Mouse (Mus musculus) megakaryocyte-erythroid progenitor cell, adult 5-6 weeks (primary cell): ENCODE results near the gene Kbtbd2. TPM values are rescaled to one million over a fixed set of nuclear protein-coding genes. Genes with fewer than 3 reads are reported as not detected.

Source experiments
- ATAC-seq: replicated peaks from 2 replicates; pipeline ENCODE4 v1.8.0; 2016; ENCODE audit warnings: mild to moderate bottlenecking, inconsistent platforms; ENCODE audit not compliant: severe bottlenecking, poor library complexity, low FRiP score, low TSS enrichment
- total RNA-seq, 2 experiments: library from RNA; stranded (forward) in 1 of 2; stranded (reverse) in 1 of 2; fragments of 200-1000, 215-1000 nt in 1 of 2; fragments of >200 nt in 1 of 2; fragmentation: Nextera tagmentation in 1 of 2; gene quantifications; 2 replicates each; pipeline ENCODE4 v1.2.3; 2014 to 2017

The Kbtbd2 gene
- total RNA-seq, 2 experiments from 2014 or later, result 23.3 to 81.0 TPM

DNA sequence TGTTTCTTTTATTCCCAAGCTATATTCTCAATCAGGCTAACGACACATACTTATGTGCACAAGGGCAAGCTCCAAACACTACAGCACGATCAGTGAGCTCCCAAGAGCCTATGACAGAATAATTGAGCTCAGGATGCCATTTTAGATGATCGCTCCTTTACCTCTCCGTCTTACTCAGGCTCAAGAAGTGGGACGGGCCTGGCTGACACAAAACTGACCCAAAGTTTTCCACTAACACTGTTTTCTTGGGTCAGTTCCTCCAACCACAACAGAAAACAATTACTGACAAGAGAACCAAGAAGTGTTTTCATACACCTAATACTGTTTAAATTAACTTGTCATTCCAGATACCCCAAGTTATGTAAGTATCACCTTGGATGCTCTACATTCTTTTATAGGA, 2.8 kb downstream of the Kbtbd2 start:
- no peak for ATAC-seq

DNA sequence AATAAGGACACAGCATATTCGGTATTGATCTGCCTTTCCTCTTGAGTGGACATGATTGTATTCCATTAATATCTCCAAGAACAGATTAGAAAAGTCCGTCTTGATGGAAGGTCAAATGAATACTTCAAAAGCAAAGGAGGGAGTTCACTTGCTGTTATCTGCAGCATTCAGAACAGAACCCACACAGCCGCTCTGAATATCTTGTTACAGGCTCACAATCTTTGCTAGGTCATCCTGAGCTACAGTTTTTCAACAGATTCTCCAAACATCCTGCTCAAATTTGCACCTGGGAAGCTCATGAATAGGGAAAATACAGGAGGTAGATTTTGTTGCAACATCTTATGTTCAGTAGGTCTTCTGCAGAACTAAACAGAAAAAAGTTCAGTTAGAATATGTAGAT, 8.3 kb downstream of the Kbtbd2 start:
- ATAC-seq, result peak; percentile 79

DNA sequence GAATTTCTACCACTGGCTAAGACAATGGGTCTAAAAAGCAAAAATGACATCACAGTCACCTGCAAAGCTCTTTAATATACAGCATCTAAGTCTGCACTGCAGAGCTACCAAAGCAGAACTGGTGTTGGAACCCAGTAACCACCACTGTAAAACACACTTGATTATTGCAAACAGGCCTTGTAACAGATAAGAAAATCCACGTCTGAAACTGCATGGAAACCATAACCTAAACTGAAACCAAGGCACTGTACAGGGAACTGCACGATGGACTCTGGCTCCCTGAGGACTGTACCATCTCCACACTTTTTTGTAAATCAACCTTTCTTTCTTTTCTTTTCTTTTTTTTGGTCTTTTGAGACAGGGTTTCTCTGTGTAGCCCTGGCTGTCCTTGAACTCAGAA, 9.9 kb downstream of the Kbtbd2 start:
- ATAC-seq, result peak; percentile 51

DNA sequence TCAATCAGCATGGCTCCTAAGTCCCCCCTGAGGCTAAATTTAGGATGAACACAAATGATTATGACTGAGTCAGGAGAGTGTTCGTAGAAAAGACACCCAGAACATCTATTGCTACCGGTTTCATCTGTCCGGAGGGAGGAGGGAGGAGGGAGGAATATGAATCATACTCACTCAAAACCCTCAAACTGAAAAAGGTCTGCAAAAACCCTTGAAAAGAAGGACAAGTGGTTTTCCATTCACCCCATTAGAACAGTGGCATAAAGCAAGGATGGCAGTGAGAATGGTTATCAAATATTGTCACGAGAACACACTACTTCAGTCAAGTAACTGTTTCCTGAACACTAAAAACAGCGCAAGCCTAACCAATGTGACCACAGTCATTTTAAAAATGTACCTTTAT, 12.5 kb downstream of the Kbtbd2 start:
- no peak for ATAC-seq

DNA sequence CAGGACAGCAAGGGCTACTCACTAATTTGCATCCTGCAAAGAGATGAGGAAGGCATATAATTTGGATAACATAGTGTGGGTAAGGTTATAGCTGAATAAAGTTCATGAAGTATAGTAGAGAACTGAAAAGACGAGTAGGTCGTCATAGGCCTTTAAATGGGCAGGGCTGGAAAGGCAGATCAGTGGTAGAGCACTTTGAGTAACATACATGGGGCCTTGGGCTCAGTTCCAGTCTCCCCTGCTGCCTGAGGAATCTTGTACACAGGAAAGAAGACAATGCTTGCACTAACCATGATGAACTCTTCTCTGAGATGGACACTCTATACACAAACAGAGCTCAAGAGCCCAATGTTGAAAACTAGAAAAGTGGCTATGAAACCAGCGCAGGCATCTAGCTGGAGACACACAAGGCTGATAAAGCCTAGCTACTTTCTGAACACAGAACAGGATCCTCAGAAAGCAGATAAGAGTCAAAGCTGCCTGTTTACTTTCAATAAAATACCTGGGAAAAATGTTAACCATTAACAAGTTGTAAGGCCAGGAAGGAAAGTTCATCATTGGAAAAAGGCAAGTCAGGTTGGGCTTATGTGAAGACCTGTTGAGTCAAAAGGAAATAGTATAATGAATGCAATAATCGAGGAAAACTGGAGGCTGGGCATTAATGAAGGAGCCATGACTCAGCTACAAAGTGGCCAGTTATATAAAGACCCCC, 13.9 kb downstream of the Kbtbd2 start:
- ATAC-seq, result 0 out of 2 replicates have a peak, but pooled peaks have one; percentile 25

DNA sequence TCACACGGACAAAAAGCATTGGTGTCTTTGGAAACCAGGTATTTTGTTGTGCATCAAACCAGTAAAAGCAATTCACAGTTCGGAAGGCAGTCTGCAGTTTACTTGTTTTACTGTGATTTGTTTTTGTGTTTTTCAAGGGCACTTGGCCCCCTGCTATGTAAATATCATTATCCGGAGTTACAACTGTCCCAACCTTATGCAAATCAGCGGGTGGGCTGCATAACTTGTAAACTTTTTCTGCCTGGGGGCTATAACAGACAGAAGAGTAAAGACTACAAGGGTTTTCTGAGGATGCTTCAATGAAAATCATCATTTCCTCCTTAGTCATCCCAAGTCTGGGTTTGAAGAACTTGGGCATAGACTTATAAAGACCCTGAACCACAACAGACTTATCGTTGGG, 18.0 kb downstream of the Kbtbd2 start:
- ATAC-seq, result no peak

DNA sequence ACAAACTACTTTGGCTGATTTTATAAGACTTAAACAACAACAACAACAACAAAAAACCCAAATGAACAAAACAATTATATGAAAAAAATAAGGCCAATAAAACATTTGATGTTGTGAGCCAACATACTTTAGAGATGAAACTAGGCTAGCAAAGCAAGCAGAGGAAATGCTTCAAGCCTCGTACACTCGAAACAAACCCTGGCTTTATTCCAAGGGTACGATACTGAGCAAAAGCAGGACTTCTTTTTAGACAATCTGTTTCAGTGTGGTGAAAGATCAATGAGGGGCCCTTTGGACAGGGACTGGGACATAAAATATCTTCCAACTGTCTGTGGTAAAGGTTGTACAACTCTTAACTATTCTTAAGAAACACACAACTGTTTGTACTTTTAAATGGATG, 21.8 kb downstream of the Kbtbd2 start:
- no peak for ATAC-seq

GRCm38 (mm10) chr6:56765696-56766095, 31.9 kb downstream of the Kbtbd2 start:
- no peak for ATAC-seq

- no peak for ATAC-seq
Measured at GRCm38 (mm10) chr6:56765265-56765664, 32.3 kb downstream of the Kbtbd2 start.

- ATAC-seq, result no peak
Measured at GRCm38 (mm10) chr6:56759324-56759723, 38.3 kb downstream of the Kbtbd2 start.

DNA sequence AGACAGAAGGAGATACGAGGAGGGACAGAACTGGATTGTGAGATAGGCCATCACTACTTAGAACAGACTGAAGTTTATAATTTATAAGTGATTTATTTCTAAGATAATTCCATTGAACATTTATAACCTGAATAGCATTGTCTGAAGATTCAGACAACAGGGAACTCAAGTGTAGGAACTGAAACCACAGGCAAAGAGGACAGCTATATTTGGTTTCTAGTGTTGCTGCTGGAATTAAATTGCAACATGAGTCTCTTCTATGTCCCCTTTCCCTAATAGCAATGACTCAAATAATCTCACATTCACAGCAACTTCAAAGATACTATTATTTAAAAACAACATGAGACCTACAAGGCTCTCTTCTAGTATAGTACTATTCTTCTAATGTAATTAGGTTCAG, 41.5 kb downstream of the Kbtbd2 start:
- ATAC-seq, result no peak

- no peak for ATAC-seq
Measured at GRCm38 (mm10) chr6:56753719-56754118, 43.9 kb downstream of the Kbtbd2 start.

GRCm38 (mm10) chr6:56745950-56746543, 51.6 kb downstream of the Kbtbd2 start:
- ATAC-seq, result peak; percentile 71

DNA sequence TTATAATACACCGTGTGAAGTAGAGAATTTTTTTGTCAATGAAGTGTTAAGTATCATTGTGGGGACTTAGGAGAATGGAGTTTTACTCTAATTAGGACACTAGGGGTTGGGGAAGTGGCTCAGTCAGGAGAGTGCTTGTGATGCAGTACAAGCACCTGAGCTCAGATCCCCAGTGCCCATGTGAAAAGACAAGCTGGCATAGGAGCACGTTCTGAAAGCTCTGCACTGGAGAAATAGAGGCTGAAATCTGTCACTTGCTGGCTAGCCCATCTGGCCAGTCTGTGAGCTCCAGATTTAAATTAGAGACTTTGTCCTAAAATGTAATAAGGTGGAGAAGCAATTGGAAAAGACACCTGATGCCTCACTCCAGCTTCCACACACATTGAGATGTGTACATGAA, 65.1 kb downstream of the Kbtbd2 start:
- ATAC-seq, result no peak

Other genes starting within 250 kb of the Kbtbd2 start
- gene Pde1c, start 228.7 kb downstream of the Kbtbd2 start, total RNA-seq (2014; fragmentation: Nextera tagmentation), result 0.47 and 0.96 TPM in 2 replicates
- gene Pde1c, start 228.7 kb downstream of the Kbtbd2 start, total RNA-seq (2017), result 1.1 TPM in 1 of 2 replicates, not detected in the other
- gene Lsm5, start 93.1 kb downstream of the Kbtbd2 start, total RNA-seq (2014; fragmentation: Nextera tagmentation), result 67.5 and 155 TPM in 2 replicates
- gene Lsm5, start 93.1 kb downstream of the Kbtbd2 start, total RNA-seq (2017), result 154 and 171 TPM in 2 replicates
- gene Avl9, start 82.9 kb downstream of the Kbtbd2 start, total RNA-seq (2014; fragmentation: Nextera tagmentation), result 13.3 and 13.7 TPM in 2 replicates
- gene Avl9, start 82.9 kb downstream of the Kbtbd2 start, total RNA-seq (2017), result 26.6 and 27.0 TPM in 2 replicates
- gene Fkbp9, start 34.2 kb upstream of the Kbtbd2 start, total RNA-seq (2014; fragmentation: Nextera tagmentation), result 3.2 and 4.3 TPM in 2 replicates
- gene Fkbp9, start 34.2 kb upstream of the Kbtbd2 start, total RNA-seq (2017), result 6.6 and 7.4 TPM in 2 replicates
- gene Nt5c3, start 126.1 kb upstream of the Kbtbd2 start, total RNA-seq (2014; fragmentation: Nextera tagmentation), result 86.6 and 123 TPM in 2 replicates
- 83.5 and 116 TPM in 2 replicates for gene Nt5c3, start 126.1 kb upstream of the Kbtbd2 start, total RNA-seq (2017)
- gene Vmn1r4, start 126.2 kb upstream of the Kbtbd2 start, total RNA-seq (2014; fragmentation: Nextera tagmentation), result not detected in 2 replicates
- gene Vmn1r4, start 126.2 kb upstream of the Kbtbd2 start, total RNA-seq (2017), result 0.42 TPM in 1 of 2 replicates, not detected in the other
- not detected in 2 replicates for gene Vmn1r5, start 172.5 kb upstream of the Kbtbd2 start, total RNA-seq (2014; fragmentation: Nextera tagmentation)
- gene Vmn1r5, start 172.5 kb upstream of the Kbtbd2 start, total RNA-seq (2017), result not detected in 2 replicates
- gene Vmn1r6, start 199.4 kb upstream of the Kbtbd2 start, total RNA-seq (2014; fragmentation: Nextera tagmentation), result not detected in 2 replicates
- not detected in 2 replicates for gene Vmn1r6, start 199.4 kb upstream of the Kbtbd2 start, total RNA-seq (2017)
- gene Vmn1r7, start 227.5 kb upstream of the Kbtbd2 start, total RNA-seq (2014; fragmentation: Nextera tagmentation), result not detected in 2 replicates
- gene Vmn1r7, start 227.5 kb upstream of the Kbtbd2 start, total RNA-seq (2017), result not detected in 2 replicates
- gene Vmn1r8, start 234.5 kb upstream of the Kbtbd2 start, total RNA-seq (2014; fragmentation: Nextera tagmentation), result not detected in 2 replicates
- not detected in 2 replicates for gene Vmn1r8, start 234.5 kb upstream of the Kbtbd2 start, total RNA-seq (2017)